Mouse (Mus musculus) neural tube, embryonic 12.5 days (tissue): ENCODE data around the gene Rab3b. TPM values are rescaled to one million over a fixed set of nuclear protein-coding genes. Genes with fewer than 3 reads are reported as not detected.

ENCODE experiments used
- ATAC-seq: fragments of 200-750 bp; cut with Nextera tagmentation; 2 replicates; pipeline ENCODE4 v1.8.0; 2017; ENCODE audit warnings: low read depth, mild to moderate bottlenecking, moderate TSS enrichment, moderate library complexity; ENCODE audit not compliant: low FRiP score
- H3K27ac ChIP-seq: fragments of 300-500 bp; sonication (generic); 2 replicates; pipeline ENCODE4 v1.5.1; 2016
- H3K27me3 ChIP-seq: fragments of 300-500 bp; sonication (generic); replicated peaks from 2 replicates; pipeline ENCODE4 v1.6.1; 2016; ENCODE audit warnings: mild to moderate bottlenecking
- H3K36me3 ChIP-seq: fragments of 300-500 bp; sonication (generic); 2 replicates; pipeline ENCODE4 v1.6.1; 2016; ENCODE audit warnings: mild to moderate bottlenecking
- H3K4me1 ChIP-seq: fragments of 300-500 bp; sonication (generic); 2 replicates; pipeline ENCODE4 v1.6.1; 2016
- H3K4me2 ChIP-seq: fragments of 300-500 bp; sonication (generic); replicated peaks from 2 replicates; pipeline ENCODE4 v1.6.1; 2016; ENCODE audit warnings: mild to moderate bottlenecking
- H3K4me3 ChIP-seq: fragments of 300-500 bp; sonication (generic); 2 replicates; pipeline ENCODE4 v1.5.1; 2016
- H3K9ac ChIP-seq: fragments of 300-500 bp; sonication (generic); 2 replicates; pipeline ENCODE4 v1.6.1; 2016; ENCODE audit warnings: mild to moderate bottlenecking
- H3K9me3 ChIP-seq: fragments of 300-500 bp; sonication (generic); 2 replicates; pipeline ENCODE4 v1.6.1; 2016; ENCODE audit warnings: mild to moderate bottlenecking
- WGBS: fragments of 180-500 bp; shearing (Covaris S2); methylation state at CpG from one replicate; pipeline ENCODE4 v1.1.7; 2016; 5-methylcytosine and 5-hydroxymethylcytosine counted together
- polyA plus RNA-seq: library from polyadenylated mRNA; unstranded; fragments of >200 nt; fragmentation: Nextera tagmentation; extraction: Ambion mirVana; gene quantifications from 2 replicates; pipeline ENCODE4 v1.2.1, GENCODE M21; 2016

The Rab3b gene
- polyA plus RNA-seq, 1 experiment from 2014 or later, result 38.0 TPM

DNA sequence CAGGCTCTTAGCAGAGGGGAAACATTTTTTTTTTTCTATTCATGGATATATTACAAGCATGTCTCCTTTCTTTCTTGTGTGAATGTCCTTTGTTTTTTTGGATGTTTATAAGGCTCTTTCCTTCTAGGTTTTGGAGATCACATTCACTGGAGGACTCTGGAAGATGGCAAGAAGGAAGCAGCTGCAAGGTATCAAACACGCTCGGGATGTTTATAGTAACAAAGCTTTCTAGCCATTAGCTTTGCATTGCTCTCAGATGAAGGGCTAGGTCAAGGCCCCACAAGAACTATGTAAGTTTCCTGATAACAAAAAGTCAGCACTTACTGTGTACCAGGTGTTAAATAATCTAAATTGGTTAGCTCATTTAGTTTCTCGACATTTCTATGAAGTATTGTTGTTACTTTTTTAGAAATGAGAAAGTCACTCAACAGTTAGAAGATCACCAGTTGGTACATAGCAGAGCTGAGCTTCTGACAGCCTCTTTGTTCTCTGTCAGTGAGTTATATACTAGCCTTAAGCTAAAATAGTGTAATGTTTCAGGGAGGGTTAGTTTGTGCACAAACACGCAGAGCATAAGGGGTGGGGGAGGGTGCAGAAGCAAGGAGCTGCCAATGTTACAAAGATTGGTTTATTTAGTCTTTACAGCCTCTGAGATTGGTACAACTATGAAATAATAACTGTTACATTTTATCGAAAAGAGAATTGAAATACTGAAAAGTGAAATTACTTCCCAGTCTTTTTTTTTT is 32.9 kb upstream of the Rab3b start:
- H3K27me3 ChIP-seq, result no peaks in the 10 kb centered on the region
- WGBS, result 87% methylated on average over 5 of the region's 5 CpGs
- no peak overlapping the region for H3K9ac ChIP-seq
- no peak overlapping the region for H3K4me3 ChIP-seq
- H3K4me2 ChIP-seq, result no peak overlapping the region
- no peak overlapping the region for H3K27ac ChIP-seq
- no peak for ATAC-seq
- H3K9me3 ChIP-seq, result no peaks in the 10 kb centered on the region
- H3K36me3 ChIP-seq, result no peaks in the 10 kb centered on the region
- H3K4me1 ChIP-seq, result peaks cover 13% of the 10 kb centered on the region

DNA sequence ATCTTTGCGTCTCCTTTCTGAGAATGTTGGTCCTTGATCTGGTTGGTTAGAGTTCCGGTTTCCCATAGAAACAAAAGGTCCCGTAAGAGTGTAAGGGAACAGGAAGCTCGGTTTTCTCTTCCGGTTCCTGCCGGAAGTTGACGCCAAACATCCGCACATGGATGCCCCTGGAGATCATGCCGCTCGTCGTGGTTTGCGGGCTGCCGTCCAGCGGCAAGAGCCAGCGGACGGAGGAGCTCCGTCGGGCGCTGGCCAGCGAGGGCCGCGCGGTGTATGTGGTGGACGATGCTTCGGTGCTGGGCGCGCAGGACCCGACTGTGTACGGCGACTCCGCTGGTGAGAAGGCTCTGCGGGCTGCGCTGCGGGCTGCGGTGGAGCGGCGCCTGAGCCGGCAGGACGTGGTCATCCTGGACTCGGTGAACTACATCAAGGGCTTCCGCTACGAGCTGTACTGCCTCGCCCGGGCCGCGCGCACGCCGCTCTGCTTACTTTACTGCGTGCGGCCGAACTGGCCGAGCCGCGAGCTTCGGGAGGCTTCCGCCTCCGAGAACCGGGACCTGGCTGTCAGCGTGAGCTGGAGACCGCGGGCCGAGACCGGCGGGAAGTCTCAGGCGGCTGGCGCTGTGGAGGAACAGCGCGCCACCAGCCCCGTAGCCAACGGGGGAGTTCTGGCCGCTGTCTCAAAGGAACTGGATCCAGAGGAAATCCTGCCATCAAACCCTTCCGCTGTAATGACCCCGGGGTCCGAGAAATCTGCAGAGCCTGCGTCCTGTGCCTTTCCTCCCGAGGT is 31.0 kb upstream of the Rab3b start, which contains the start of gene Kti12:
Gene Kti12 (plus strand): TSS at position 71 of the 790 bp plus-strand sequence.
- Histone ChIP-seq H3K9ac (peak within 1 kb of the TSS; percentile 86), H3K27me3 (no peaks in the 10 kb centered on the region), H3K36me3 (peaks cover 3% of the 10 kb centered on the region; the same call in 1 of the 2 replicates), H3K27ac (peak within 1 kb of the TSS; percentile 57; the same call in 1 of the 2 replicates), H3K9me3 (no peaks in the 10 kb centered on the region), H3K4me3 (peak within 1 kb of the TSS; percentile 90), H3K4me1 (peaks cover 13% of the 10 kb centered on the region), H3K4me2 (peak within 1 kb of the TSS; percentile 98)
- ATAC-seq, result peak; percentile 85
- under 1% methylated on average over 77 of the region's 77 CpGs for WGBS

DNA sequence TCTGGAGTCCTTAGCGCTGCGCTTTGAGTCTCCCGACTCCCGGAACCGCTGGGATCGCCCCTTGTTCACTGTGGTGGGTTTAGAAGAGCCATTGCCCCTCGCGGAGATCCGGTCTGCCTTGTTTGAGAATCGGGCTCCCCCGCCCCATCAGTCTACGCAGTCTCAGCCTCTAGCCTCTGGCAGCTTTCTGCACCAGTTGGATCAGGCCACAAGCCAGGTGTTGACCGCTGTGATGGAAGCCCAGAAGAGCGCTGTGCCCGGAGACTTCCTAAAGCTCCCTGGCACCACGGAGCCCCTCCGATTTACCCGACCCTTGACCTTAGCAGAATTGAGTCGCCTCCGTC is 30.4 kb upstream of the Rab3b start, which contains the start of gene A730015C16Rik:
Gene A730015C16Rik (minus strand): TSS at position 115 of the 344 bp plus-strand sequence.
- Histone ChIP-seq H3K4me3 (peak within 1 kb of the TSS; percentile 90), H3K27ac (peak within 1 kb of the TSS; percentile 57; the same call in 1 of the 2 replicates), H3K9ac (peak within 1 kb of the TSS; percentile 86), H3K36me3 (peaks cover 8% of the 10 kb centered on the region; the same call in 1 of the 2 replicates), H3K9me3 (no peaks in the 10 kb centered on the region), H3K27me3 (no peaks in the 10 kb centered on the region), H3K4me2 (peak within 1 kb of the TSS; percentile 98), H3K4me1 (peaks cover 13% of the 10 kb centered on the region)
- ATAC-seq, result peak; percentile 30
- 13% methylated on average over 20 of the region's 20 CpGs for WGBS

GRCm38 (mm10) chr4:108866806-108867205 is 12.1 kb upstream of the Rab3b start:
- Histone ChIP-seq H3K4me3 (no peak overlapping the region), H3K27me3 (no peaks in the 10 kb centered on the region), H3K4me2 (no peak overlapping the region), H3K27ac (no peak overlapping the region), H3K36me3 (peaks cover 20% of the 10 kb centered on the region), H3K4me1 (no peaks in the 10 kb centered on the region), H3K9me3 (no peaks in the 10 kb centered on the region), H3K9ac (no peak overlapping the region)
- no peak for ATAC-seq
- 82% methylated on average over 7 of the region's 7 CpGs for WGBS

- Histone ChIP-seq H3K9ac (no peak overlapping the region), H3K27me3 (no peaks in the 10 kb centered on the region), H3K36me3 (no peaks in the 10 kb centered on the region), H3K4me1 (no peaks in the 10 kb centered on the region), H3K4me2 (no peak overlapping the region), H3K4me3 (no peak overlapping the region), H3K27ac (no peak overlapping the region), H3K9me3 (no peaks in the 10 kb centered on the region)
- peak; percentile 75 for ATAC-seq
- WGBS, result 36% methylated on average over 10 of the region's 10 CpGs
These were observed 9.0 kb upstream of the Rab3b start for GRCm38 (mm10) chr4:108869730-108870374.

GRCm38 (mm10) chr4:108873746-108874145 is 5.1 kb upstream of the Rab3b start:
- no peaks in the 10 kb centered on the region for H3K4me1 ChIP-seq
- no peaks in the 10 kb centered on the region for H3K27me3 ChIP-seq
- H3K4me2 ChIP-seq, result no peak overlapping the region
- no peak for ATAC-seq
- H3K9me3 ChIP-seq, result no peaks in the 10 kb centered on the region
- no peak overlapping the region for H3K9ac ChIP-seq
- no peak overlapping the region for H3K4me3 ChIP-seq
- no peak overlapping the region for H3K27ac ChIP-seq
- no peaks in the 10 kb centered on the region for H3K36me3 ChIP-seq
- WGBS, result 92% methylated on average over 5 of the region's 5 CpGs

DNA sequence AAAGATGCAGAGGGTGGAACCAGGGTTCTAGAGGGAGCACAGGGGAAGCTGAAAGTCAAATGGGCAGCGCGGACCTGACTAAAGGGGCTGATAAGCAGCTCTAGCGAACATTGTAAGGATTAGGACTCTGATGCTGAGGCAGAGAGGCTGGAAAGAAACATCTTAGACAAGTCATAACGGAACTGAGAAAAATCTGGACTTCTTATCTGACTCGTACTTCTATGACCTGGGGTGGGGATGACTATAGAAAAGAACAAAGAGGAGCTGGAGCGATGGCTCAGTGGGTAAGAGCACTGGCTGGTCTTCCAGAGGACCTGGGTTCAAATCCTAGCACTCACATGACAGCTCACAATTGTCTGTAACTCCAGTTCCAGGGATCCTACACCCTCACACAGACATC is 962 bp upstream of the Rab3b start:
- no peaks in the 10 kb centered on the region for H3K36me3 ChIP-seq
- H3K4me2 ChIP-seq, result no peak overlapping the region
- H3K4me3 ChIP-seq, result no peak overlapping the region
- 85% methylated on average over 6 of the region's 6 CpGs for WGBS
- peaks cover 6% of the 10 kb centered on the region for H3K4me1 ChIP-seq
- ATAC-seq, result no peak
- no peaks in the 10 kb centered on the region for H3K9me3 ChIP-seq
- no peak overlapping the region for H3K27ac ChIP-seq
- no peak overlapping the region for H3K9ac ChIP-seq
- H3K27me3 ChIP-seq, result 0 out of 2 replicates have a peak, but pooled peaks cover 2% of the 10 kb centered on the region

DNA sequence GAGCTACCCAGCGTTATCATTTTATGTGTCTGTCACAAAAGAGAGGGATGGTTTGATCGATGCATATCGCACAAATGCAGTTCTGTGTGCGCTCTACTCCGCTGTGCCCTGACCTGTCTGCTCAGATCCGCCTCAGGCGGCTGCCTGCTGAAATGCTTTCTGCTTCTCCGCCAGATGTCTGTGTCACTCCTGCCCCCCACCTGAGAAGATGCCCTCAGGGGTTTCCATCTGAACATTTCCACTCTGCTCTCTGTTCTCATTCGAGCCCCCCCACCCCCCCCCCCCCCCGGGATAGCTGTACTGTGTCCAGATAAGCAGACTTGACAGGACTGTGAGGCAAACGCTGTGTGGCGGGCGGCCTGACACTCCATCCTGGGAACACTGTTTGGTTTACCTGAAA is 5.0 kb downstream of the Rab3b start:
- WGBS, result 64% methylated on average over 13 of the region's 13 CpGs
- no peak overlapping the region for H3K4me2 ChIP-seq

GRCm38 (mm10) chr4:108887456-108887855 is 8.6 kb downstream of the Rab3b start:
- no peak for ATAC-seq
- H3K36me3 ChIP-seq, result no peaks in the 10 kb centered on the region
- H3K4me3 ChIP-seq, result no peak overlapping the region
- H3K4me1 ChIP-seq, result no peaks in the 10 kb centered on the region
- WGBS, result 89% methylated on average over 4 of the region's 4 CpGs
- no peak overlapping the region for H3K4me2 ChIP-seq
- H3K27me3 ChIP-seq, result no peaks in the 10 kb centered on the region
- no peak overlapping the region for H3K9ac ChIP-seq
- no peak overlapping the region for H3K27ac ChIP-seq
- H3K9me3 ChIP-seq, result no peaks in the 10 kb centered on the region

More for the DNA sequence above, 5.0 kb downstream of the Rab3b start:
- peaks cover 6% of the 10 kb centered on the region for H3K4me1 ChIP-seq
- H3K9me3 ChIP-seq, result no peaks in the 10 kb centered on the region
- no peaks in the 10 kb centered on the region for H3K36me3 ChIP-seq
- ATAC-seq, result no peak
- no peak overlapping the region for H3K4me3 ChIP-seq
- no peak overlapping the region for H3K27ac ChIP-seq
- no peak overlapping the region for H3K9ac ChIP-seq
- H3K27me3 ChIP-seq, result 0 out of 2 replicates have a peak, but pooled peaks cover 2% of the 10 kb centered on the region

- H3K4me2 ChIP-seq, result no peak overlapping the region
- H3K9me3 ChIP-seq, result no peaks in the 10 kb centered on the region
- no peak overlapping the region for H3K4me3 ChIP-seq
- H3K27ac ChIP-seq, result no peak overlapping the region
- H3K4me1 ChIP-seq, result no peaks in the 10 kb centered on the region
- WGBS, result 90% methylated on average over 6 of the region's 6 CpGs
- no peaks in the 10 kb centered on the region for H3K36me3 ChIP-seq
- no peaks in the 10 kb centered on the region for H3K27me3 ChIP-seq
- ATAC-seq, result no peak
- no peak overlapping the region for H3K9ac ChIP-seq
These were observed 12.0 kb downstream of the Rab3b start for GRCm38 (mm10) chr4:108890876-108891275.

DNA sequence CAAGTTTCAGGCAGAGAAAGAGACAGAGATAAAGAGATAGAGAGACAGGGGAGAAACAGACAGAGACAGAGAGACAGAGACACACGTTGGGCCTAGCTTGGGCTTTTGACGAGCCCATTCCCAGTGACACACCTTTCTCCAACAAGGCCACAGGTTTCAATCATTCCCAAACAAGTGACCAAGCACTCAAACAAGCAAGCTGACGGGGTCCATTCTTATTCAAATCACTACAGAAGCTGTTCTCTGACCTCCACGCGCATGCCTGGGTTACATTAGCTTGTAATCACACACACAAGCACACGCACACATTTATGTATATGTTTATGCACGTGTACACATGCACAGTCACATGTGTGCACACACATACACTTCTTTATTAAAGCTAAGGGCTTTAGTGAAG is 21.6 kb downstream of the Rab3b start:
- ATAC-seq, result no peak
- Histone ChIP-seq H3K4me2 (no peak overlapping the region), H3K4me3 (no peak overlapping the region), H3K4me1 (peaks cover 6% of the 10 kb centered on the region), H3K9ac (no peak overlapping the region), H3K9me3 (no peaks in the 10 kb centered on the region), H3K27me3 (no peaks in the 10 kb centered on the region), H3K27ac (no peak overlapping the region), H3K36me3 (no peaks in the 10 kb centered on the region)
- 66% methylated on average over 7 of the region's 7 CpGs for WGBS

- H3K36me3 ChIP-seq, result no peaks in the 10 kb centered on the region
- no peak overlapping the region for H3K4me3 ChIP-seq
- no peaks in the 10 kb centered on the region for H3K9me3 ChIP-seq
- WGBS, result 92% methylated on average over 9 of the region's 9 CpGs
- no peak for ATAC-seq
- no peak overlapping the region for H3K4me2 ChIP-seq
- H3K4me1 ChIP-seq, result peaks cover 6% of the 10 kb centered on the region
- H3K9ac ChIP-seq, result no peak overlapping the region
- H3K27ac ChIP-seq, result no peak overlapping the region
- H3K27me3 ChIP-seq, result no peaks in the 10 kb centered on the region
These were observed 24.0 kb downstream of the Rab3b start for GRCm38 (mm10) chr4:108902886-108903285.
